Mouse (Mus musculus): ENCODE measurements around the gene Slco4c1. TPM values are rescaled to one million over a fixed set of nuclear protein-coding genes. Genes with fewer than 3 reads are reported as not detected.
A peak's percentile ranks its signal among the peaks of the same experiment; 100 is the strongest.

Gene Slco4c1
- 1 to 10 TPM; 1.7 to 2.3 (median 2.0) TPM for total RNA-seq (2022)

DNA sequence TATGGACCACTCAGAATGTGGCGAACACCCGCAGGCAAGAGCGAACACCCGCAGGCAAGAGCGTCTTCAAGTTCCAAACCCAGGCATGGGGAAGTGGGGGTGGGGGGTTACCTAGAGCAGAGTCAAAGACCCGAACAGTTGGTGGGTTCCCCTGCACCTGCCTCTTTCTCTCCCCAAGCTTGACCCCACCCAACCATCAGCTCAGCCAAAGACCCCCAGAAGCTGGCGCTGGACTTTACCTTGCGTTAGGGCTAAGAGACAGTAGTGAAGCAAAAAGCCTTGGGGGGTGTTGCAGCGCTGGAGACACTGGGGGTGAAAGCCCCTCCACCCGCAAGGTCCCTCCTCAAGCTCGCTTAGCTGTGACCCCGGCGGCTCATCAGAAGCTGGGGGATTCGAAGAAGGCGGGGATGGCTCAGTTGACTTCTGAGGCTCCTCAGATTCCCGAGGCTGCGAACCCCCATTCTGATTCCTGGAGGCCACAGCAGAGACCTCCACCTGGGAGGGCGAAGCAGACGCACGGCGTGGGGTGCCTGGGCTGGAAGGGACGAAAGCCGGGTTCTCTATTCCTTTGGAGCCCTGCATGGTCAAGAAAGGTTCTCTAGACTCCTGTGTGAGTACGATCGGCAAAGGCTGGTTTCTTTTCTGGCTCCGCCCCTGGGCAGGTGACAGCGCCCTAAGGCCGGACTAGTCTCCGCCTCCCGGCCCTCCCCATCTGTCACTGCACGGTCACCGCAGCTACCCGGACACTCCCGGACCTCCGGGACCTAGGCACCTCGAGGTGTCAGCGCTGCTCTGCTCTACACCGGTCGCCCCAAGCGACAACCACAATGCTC, at the start of gene Slco4c1:
Gene Slco4c1, minus strand, starts transcription at position 644 of the 833 bp plus-strand sequence.
- peak; percentile 33 to 46 for DNase-seq (ENCODE audit: low spot score in 2 of 2)

DNA sequence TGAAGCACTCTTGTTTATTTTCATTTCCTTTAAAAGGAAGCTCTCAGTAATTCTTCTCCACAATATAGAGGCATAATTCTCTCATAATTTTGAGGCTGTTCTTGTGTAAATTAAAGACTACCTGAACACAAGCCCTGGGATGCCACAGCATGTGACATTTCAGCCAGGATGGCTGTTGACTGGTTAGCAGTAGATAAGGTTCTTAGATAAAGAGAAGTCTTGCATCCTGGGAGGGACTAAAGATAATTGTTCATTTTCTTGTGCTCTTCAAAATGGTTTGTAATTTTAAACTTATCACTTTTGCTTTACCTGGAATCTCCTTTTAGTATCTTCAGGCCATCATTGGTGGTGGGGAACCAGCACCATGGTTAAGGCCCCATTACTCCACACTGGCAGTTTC, 45.4 kb upstream of the Slco4c1 start:
- DNase-seq (ENCODE audit: low spot score in 2 of 2): no peak

DNA sequence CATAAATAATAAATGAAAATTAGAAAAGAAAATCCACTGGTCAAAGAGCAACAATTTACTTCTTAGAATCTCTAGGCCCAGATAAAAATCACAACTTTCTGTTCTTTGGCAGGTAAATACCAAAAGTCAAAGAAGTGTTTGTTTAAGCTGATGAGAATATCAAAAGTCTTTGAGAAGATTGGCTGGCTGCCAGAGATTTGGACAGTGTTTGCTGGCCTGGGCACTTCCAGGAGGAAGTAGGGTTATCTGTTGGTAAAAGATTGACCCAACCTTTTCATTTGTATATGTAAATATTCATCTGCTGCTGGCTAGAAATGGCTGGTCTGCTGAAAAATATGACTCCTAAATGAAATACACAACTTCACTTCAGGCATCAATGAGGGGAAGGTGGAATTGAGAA, 11.8 kb upstream of the Slco4c1 start:
- DNase-seq (ENCODE audit: low spot score in 2 of 2): no peak

DNA sequence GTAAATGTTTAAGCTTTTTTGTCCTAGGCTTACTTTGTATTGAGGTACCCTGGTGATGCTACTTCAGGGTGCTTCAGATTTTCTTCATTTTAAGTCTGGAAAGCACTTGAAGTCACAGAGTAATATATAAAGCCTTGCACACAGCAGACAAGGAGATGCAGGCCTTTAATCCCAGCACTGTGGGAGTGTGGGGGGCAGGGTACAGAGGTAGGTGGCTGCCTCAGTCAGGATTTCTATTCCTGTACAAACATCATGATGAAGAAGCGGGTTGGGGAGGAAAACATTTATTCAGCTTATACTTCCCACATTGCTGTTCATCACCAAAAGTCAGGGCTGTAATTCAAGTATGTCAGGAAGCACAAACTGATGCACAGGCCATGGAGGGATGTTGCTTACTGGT, 6.6 kb upstream of the Slco4c1 start:
- no peak for DNase-seq (ENCODE audit: low spot score in 2 of 2)

DNA sequence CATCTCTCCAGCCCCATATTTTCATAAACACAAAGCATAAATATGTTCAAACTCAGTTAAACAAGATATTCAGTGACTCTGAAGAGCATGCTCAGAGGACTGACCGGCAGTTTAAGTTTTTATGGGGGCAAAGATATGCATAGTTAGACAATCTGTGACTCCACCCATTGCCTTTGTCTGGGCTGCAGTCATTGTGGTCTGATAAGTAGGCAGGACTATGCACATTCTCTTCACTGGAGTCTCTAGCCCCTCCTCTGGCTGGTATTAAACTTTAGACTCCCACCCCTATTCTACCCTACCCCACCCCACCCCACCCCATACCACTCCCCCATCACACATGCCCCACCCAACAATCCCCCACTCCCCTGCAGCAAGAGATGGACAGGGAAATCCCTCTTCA, 4.1 kb upstream of the Slco4c1 start:
- no peak for DNase-seq (ENCODE audit: low spot score in 2 of 2)

DNA sequence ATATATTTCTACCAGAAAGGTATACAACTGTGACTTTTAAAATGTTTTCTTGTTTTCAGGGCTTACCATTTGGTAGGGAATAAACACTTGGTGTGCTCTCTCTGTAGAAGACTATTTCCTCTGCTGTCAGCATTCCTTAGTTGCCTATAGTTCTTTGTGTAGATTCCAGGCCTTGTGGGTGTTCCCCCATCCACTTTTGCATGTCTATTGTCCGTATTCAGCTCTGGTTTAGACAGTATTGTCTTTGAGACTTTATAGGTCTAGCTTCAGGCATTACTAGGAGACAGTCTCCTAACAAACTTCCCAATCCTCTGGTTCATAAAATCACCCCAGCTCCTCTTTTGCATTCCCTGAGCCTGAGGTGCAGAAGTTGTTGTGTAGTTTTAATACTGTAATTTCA, 2.7 kb upstream of the Slco4c1 start:
- DNase-seq (ENCODE audit: low spot score in 2 of 2): no peak

DNA sequence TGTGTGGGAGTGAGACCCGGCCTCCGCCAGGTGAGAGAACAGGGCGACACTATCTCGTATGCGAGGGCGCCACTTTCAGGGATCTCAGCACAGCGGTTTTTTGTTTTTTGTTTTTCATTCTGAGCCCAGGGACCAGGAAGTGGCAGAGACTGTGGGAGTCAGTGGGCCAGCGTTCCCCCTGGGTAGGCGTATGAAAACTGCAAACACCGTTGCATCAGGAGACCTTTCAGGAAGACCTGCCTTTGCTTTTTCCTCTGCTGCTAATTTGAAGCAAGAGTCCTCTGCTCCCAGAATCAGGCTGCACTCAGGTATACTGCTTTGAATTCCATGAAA, 356 bp upstream of the Slco4c1 start:
- DNase-seq (ENCODE audit: low spot score in 2 of 2): no peak

DNA sequence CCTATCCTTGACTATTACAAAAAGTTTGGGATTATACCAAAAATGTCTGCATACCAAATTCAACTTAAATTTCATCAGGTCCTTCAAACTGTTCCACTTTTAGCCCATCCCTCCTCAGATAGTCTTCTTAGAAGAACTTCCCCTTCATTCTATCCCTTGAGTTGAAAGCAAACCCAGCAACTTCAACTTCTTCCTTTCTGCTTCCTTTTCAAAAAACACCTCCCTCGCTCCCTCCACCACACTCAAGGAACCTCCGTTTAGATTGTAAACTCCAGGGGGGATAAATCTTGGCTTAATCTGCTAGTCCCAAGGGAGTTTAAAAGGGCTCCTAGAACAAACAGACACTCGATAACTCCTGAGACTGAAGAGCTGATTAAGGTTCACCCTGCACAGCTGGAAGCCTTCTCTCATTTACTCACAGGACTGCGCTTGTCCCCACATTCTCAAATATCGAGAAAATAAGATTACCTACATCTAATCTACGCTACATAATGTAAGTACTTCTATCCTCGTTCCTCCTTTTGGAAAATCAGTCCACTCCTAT, 1.1 kb downstream of the Slco4c1 start:
- no peak for DNase-seq (ENCODE audit: low spot score in 2 of 2)

DNA sequence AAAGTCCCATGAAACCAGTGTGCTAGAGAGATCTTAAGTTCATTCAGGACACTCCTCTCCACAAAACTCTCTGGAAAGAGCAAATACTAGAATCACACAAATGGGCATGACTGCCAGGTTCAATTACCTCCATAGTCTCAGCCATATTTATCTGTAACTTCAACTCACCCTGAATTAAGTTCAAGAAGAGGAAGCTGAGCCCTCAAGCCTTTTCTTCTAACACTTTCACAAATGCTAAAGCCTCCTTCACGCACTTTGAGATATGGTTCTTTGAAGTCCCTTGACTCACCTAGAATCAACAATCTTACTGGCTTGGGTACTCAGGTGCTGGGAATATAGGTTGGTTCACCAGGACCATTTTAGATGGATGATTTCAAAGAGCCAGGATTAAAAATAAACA, 3.2 kb downstream of the Slco4c1 start:
- no peak for DNase-seq (ENCODE audit: low spot score in 2 of 2)

DNA sequence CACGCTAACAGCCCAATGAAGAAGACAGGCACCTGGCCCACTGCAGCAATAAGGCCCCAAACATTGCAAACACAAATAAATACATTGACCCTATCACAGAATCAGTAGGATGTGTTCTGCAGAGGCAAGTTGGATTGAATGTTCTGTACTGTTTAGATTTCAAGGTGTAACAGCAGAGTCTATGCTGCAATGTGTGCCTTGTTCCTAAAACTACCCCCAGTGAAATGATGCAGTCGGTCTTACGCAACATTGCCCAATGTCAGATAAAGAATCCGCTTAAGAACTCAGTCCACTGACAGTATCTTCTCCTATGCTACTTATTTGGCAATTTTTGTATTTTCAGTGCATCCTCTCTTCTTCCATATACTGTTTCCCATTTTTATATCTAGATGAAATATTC, 6.0 kb downstream of the Slco4c1 start:
- no peak for DNase-seq (ENCODE audit: low spot score in 2 of 2)

DNA sequence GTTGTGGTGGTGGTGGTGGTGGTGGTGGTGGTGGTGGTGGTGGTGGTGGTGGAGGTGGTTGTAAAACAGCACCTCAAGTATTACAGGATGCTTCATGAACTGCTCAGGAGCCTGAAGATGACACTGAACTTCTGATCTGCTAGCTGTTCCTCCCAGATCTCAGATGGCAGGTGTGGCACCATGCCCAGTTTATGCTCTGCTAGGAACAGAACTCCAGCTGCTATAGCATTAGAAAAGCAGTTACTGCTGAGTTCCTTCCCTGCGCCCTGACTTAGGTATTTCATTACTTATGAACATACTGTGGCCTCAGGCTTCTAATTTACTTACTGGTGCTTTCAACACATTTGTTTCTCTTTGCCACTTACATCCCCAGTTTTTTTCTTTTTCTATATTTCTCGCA, 7.9 kb downstream of the Slco4c1 start:
- DNase-seq (ENCODE audit: low spot score in 2 of 2): no peak

DNA sequence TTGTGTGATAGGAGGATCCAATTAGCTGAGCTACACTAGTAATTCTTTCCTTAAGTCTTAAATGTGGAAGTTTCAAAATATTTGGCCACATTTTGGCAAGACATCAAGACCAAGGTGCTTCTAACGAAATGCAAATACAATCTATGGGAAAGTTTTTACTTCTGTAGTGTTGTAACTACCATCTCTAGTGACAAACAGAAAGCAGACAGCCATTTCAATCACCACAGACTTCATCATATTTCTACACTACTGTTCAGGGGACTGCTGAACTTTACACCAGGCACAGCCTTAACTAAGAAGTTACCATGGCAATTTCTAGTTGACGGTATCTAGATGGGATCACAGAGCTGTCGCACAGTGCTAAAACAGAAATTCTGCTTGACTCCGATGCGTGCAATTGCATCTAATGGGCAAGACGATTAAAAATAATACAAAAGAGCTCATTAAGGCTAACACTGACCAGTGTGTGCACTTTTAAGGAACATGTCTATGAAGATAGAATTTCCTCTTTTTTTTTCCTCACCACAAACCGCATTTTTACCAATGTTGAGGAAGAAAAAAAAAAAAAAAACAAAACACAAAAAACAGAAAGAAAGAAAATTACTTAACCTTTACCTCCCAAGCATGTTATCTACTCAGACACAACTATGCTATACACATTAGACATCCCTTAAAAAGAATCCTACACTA, 11.8 kb downstream of the Slco4c1 start:
- no peak for DNase-seq (ENCODE audit: low spot score in 2 of 2)

DNA sequence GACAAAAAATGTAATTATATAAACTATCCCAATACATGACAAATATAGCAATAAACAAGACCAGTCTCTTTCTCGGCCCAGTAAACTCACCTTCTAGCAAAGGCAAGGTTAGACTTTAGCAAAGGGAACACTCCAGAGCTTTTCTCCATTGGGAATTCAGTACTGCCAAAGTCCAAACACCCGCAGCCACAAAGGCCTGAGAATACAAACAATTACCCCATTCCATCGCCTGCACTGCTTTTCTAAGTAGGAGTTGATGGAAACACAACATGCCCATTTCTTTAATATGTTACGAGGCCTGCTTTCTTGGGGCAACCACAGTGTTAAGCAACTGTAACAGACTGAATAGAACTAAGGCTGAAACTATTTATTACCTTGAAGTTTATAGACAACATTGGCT, 18.4 kb downstream of the Slco4c1 start:
- DNase-seq (ENCODE audit: low spot score in 2 of 2): no peak

DNA sequence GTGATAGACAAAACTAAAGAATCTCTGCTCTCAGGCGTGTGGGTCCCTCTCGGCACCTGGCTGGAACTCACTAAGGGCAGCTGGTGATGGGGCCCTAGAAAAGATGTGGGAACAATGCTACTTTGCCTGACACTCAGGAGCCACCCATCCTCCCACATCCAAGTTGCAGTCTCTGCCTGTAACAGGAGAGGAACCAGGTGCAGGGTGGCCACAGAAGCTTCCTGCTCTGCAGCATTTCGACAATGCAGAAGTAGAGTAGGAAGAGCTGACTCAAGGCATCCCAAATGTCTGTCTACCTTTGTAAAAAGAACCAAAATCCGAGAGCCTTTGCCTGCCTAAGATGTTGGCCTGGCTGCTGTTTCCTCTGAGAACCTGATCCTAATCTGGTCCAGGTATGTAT, 22.9 kb downstream of the Slco4c1 start:
- no peak for DNase-seq (ENCODE audit: low spot score in 2 of 2)

DNA sequence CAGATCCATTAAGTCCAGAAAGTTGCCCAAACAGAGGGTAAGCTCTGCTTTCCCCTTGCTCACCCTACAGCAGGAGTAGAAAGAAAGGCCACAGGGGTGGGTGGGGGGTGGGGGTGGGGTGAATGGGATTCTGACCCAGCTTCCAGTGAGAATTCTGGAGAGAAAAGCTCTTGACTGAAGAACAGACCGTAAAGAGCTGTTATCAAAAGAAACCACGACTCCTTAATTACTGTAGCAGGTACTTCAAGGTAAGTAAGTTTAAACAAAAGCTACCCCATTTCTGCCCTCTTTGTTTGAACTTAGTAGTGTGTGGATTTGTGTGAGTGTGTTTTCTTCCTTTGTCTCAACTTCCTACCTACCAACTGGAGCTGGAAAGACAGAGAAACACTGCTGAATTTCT, 23.4 kb downstream of the Slco4c1 start:
- DNase-seq (ENCODE audit: low spot score in 2 of 2): no peak

DNA sequence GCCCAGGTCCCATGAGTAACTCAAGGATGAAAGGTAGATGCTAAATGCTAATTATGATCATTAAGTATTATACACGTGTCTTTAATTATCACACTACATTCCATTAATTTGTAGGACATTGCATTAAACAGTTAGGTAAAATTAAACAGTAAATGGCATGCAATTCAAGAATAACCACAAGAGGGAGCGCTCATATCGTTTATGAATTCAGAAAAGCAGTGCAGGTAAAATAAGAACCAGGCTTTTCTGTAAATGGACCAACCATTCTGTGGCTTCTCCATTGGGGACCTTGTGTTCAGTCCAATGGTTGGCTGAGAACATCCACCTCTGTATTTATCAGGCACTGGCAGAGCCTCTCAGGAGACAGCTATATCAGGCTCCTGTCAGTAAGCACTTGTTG, 25.2 kb downstream of the Slco4c1 start:
- DNase-seq (ENCODE audit: low spot score in 2 of 2): no peak

DNA sequence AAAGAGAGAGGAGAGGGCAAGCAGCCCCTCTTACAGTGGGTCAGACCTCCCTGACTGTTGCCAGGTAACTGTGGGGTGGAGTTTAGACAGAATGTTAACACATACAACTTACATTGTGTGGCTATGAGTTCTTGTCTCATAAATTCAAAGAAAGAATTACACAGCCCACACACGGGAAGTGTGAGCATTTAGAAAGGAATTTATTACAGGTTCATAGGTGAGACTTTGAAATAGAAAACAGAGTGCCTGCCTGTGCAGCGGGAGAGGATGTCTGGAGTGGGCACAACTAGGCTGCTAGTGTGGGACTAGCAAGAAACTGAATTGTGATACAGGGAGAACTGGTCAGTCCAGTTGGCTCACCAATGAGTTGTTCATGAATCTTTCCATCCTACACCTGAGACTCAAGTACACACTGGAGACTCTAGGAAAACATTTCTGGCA, 66.7 kb downstream of the Slco4c1 start:
- DNase-seq (ENCODE audit: low spot score in 2 of 2): no peak

DNA sequence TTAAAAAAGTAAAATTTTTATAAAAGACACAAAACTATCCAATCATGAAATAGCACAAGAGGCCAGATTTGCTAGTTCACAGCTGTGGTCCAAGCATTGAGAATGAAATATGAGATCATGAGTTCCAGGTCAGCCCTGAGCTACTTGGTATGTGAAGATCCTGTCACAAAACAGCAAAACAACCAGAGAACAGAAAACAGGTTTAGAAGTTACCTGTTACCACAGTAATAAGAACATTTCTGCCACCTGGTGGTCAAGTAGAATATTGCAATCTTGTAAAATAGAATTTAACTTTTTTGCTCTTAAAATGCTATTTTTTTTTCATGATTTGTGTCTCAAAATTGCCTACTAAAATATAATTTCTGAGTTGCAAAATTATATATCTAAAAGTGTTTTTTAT, 70.4 kb downstream of the Slco4c1 start:
- no peak for DNase-seq (ENCODE audit: low spot score in 2 of 2)

DNA sequence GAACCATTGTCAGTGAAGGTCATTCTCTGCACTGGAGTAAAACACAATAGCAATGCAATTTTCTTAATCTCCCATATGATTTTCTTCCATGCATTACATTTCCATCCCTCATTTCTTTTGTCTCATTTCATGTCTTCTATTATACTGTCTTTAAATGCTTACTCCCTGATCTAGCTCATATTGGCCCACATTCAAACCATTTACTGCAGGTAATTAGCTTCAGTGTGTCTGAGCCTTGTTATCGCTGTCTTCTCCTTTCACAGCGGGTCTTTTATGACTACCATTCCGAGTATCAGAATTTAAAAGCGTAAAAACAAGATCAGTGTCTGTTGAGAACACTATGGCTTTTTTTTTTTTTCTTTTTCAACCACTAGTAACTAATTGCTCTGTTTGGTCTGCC, 77.3 kb downstream of the Slco4c1 start:
- no peak for DNase-seq (ENCODE audit: low spot score in 2 of 2)

DNA sequence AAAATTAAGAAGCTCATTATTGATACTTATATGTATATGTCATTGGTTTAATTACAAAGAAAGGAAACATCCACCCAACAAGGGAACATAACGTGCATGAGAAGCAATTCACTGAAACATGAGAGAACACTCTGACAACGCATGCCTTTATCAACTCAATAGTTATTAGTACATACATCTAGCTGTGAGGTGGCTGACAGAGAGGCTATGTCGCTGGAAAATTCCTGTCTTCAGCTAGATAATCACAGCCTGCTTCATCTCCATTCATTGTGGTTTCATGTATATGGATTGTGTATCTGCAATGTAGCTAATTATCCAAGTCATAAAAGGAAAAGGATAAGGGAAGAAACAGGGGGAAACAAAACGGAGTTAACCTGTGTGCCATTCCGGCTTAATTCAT, 77.7 kb downstream of the Slco4c1 start:
- DNase-seq (ENCODE audit: low spot score in 2 of 2): no peak

DNA sequence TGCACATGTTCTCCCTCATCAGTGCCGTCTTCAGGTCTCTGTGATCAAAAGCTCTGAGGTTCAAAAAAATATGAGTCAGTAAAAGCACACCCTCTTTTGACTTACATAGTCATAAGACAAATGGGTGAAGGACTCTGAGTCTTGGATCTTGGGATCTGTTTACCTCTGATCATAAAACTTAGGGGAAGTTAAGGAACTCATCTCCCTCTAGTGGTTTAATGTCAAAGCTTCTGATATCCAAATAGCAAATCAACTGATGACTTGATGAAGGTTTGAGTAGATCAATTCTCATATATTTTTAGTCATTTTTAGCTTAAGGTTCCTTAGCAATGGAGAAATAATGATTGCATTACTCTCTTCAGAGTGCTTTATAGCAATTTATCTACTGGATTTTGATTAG, 82.7 kb downstream of the Slco4c1 start:
- no peak for DNase-seq (ENCODE audit: low spot score in 2 of 2)

DNA sequence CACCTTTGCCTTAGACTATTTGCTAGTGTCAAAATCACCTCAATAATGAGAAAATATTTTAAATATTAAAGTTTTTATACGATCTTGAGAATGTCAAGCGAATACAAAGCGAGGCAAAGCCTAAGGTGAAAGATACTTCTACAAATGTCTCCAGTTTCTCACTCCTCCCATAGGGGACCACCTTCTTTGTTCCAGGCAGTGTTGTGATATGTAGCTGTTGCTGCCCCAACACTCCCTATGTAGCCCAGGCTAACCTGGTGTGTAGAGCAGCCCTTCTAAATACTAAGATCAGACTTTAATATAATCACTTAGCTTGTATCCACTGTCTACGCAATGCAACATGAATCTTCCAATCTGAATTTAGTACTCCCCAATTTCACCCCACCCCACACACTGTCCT, 97.8 kb downstream of the Slco4c1 start:
- DNase-seq (ENCODE audit: low spot score in 2 of 2): no peak

DNA sequence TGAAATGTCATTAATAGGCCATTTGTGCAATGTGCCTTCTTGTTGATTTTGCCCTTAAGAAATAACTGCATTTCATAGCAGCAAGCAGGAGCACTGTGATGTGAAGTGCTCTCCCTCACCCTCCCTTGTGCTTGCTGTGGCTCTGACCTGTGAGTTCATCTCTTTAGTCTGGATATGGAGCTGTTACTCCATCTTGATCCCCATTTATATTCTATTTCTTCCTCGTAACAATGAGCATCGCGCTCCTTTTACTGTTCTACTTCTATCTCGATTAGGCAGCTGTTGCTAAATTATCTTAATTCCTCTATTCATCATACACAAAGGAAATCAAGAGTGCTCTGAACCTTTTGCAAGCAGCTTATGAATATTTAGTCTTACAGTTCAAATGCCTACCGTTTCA, 98.3 kb downstream of the Slco4c1 start:
- DNase-seq (ENCODE audit: low spot score in 2 of 2): no peak
